ENCODE assay signal across 8 mouse cellular contexts in the genomic region with DNA sequence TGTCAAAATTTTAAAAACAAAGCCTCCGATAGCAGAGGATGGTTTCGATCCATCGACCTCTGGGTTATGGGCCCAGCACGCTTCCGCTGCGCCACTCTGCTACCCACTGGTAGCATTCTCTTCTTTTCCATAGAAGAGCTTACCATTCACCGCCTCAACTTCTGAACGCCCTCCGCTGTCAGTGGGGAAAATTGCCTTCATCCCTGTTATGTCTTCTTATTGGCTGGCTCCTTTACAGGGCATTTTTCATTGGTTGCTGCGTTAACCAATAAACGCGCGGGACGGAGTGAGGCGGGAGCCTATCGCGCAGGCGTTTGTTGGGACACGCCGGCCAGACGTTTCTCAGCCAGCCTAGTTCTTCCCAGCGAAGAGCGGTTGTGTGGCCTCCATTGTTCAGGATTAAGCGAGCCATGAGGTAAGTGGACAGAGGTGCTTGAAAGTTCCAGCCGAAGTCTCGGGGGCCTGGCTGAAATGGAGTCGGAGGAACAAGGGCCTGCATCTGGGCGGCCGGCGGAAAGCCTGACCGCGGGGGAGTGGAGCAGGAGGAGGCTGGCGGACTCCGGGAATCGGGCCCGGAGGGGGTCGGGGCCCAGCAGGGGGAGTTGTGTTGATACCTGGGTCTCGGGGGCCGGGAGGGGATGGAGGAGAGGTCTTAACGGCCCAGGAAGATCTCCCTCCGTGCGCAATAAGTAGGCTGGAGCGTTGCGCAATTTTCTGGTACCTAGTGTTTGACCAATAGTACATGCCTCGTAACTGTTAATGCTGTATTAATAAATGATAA. TPM values are rescaled to one million over a fixed set of nuclear protein-coding genes. Genes with fewer than 3 reads are reported as not detected.
DNase-seq lines count a peak whose midpoint lies in the region; ATAC-seq and TF ChIP-seq lines count a peak whose summit lies in the region.

Gene Ilf2, plus strand, starts transcription at position 296 of the 781 bp plus-strand sequence.

- under 1% methylated on average over 45 of the region's 45 CpGs for WGBS in kidney, embryonic 14.5 days
- under 1% methylated on average over 45 of the region's 45 CpGs for WGBS in limb, embryonic 15.5 days

- TF ChIP-seq CTCF in bone marrow macrophage, adult 2 months (IDR thresholded peaks at IDR 0.05; ENCODE audit: low read depth, low read length), result 0 out of 2 replicates have a peak, but pooled peaks have one; percentile 20
- no peak for TF ChIP-seq CTCF in embryonic fibroblast, embryonic 13.5 days (IDR thresholded peaks at IDR 0.05; ENCODE audit: borderline replicate concordance, insufficient read depth, low read length)

- peak; percentile 98 for DNase-seq in A20 (ENCODE audit: low read depth, low spot score)
- DNase-seq in heart, adult 9 months (ENCODE audit: low spot score in 2 of 2), result peak; percentile 98 to 99
- DNase-seq in monocyte, adult 2 months (ENCODE audit: low read depth in 1 of 2, low spot score in 2 of 2), result peak; percentile 87 to 93
- peak; percentile 93 to 95 for DNase-seq in spleen, postnatal 36 days (ENCODE audit: low spot score in 2 of 2)

- 0 out of 2 replicates have a peak, but pooled peaks have one; percentile 51 for TF ChIP-seq POLR2A in bone marrow macrophage, adult 2 months (IDR thresholded peaks at IDR 0.05; ENCODE audit: borderline replicate concordance, low read depth, low read length)
- TF ChIP-seq POLR2A in embryonic fibroblast, embryonic 13.5 days (IDR thresholded peaks at IDR 0.05; ENCODE audit: low read depth, low read length), result peak; percentile 88

- peaks cover 31% of the 10 kb centered on the region for H3K36me3 ChIP-seq in kidney, embryonic 14.5 days (ENCODE audit: control insufficient read depth, insufficient read depth, low read length)
- H3K36me3 ChIP-seq in limb, embryonic 15.5 days, result peaks cover 27% of the 10 kb centered on the region

- H3K4me3 ChIP-seq in bone marrow macrophage, adult 2 months (ENCODE audit: insufficient read depth, low read length), result peak within 1 kb of the TSS; percentile 80
- H3K4me3 ChIP-seq in embryonic fibroblast, embryonic 13.5 days (ENCODE audit: insufficient read depth, low read length), result peak within 1 kb of the TSS; percentile 99
- H3K4me3 ChIP-seq in kidney, embryonic 14.5 days (ENCODE audit: low read length), result peak within 1 kb of the TSS; percentile 94
- peak within 1 kb of the TSS; percentile 68 for H3K4me3 ChIP-seq in limb, embryonic 15.5 days

- peak within 1 kb of the TSS; percentile 92 for H3K9ac ChIP-seq in kidney, embryonic 14.5 days (ENCODE audit: low read depth, low read length)
- H3K9ac ChIP-seq in limb, embryonic 15.5 days, result peak within 1 kb of the TSS; percentile 86

- H3K4me1 ChIP-seq in bone marrow macrophage, adult 2 months (ENCODE audit: control insufficient read depth, insufficient read depth, low read length), result peaks cover 9% of the 10 kb centered on the region
- H3K4me1 ChIP-seq in embryonic fibroblast, embryonic 13.5 days (ENCODE audit: control insufficient read depth, insufficient read depth, low read length), result no peaks in the 10 kb centered on the region
- H3K4me1 ChIP-seq in kidney, embryonic 14.5 days (ENCODE audit: control insufficient read depth, insufficient read depth, low read length), result peaks cover 10% of the 10 kb centered on the region
- peaks cover 9% of the 10 kb centered on the region for H3K4me1 ChIP-seq in limb, embryonic 15.5 days

- no peaks in the 10 kb centered on the region for H3K9me3 ChIP-seq in kidney, embryonic 14.5 days (ENCODE audit: control insufficient read depth, low read length)
- no peaks in the 10 kb centered on the region for H3K9me3 ChIP-seq in limb, embryonic 15.5 days

- H3K4me2 ChIP-seq in kidney, embryonic 14.5 days (replicated peaks; ENCODE audit: low read depth, low read length), result peak within 1 kb of the TSS; percentile 81
- H3K4me2 ChIP-seq in limb, embryonic 15.5 days, result peak within 1 kb of the TSS; percentile 60

- peak within 1 kb of the TSS; percentile 38 for H3K27ac ChIP-seq in bone marrow macrophage, adult 2 months (ENCODE audit: insufficient read depth, low read depth, low read length)
- H3K27ac ChIP-seq in embryonic fibroblast, embryonic 13.5 days (ENCODE audit: insufficient read depth, low read length), result peak within 1 kb of the TSS; percentile 69
- H3K27ac ChIP-seq in kidney, embryonic 14.5 days (ENCODE audit: low read depth, low read length), result peak within 1 kb of the TSS; percentile 94
- H3K27ac ChIP-seq in limb, embryonic 15.5 days, result peak within 1 kb of the TSS; percentile 93

- H3K27me3 ChIP-seq in kidney, embryonic 14.5 days (ENCODE audit: control insufficient read depth, insufficient read depth, low read length), result no peaks in the 10 kb centered on the region
- H3K27me3 ChIP-seq in limb, embryonic 15.5 days, result no peaks in the 10 kb centered on the region

- ATAC-seq in kidney, embryonic 14.5 days (ENCODE audit: low FRiP score, low TSS enrichment), result peak; percentile 99
- peak; percentile 99 for ATAC-seq in limb, embryonic 15.5 days (ENCODE audit: insufficient number of reproducible peaks, low FRiP score, low TSS enrichment, low read depth)

RNA-seq across cellular contexts. Expression of gene Ilf2, which starts in this region (rescaled TPM):
- 29.3 and 29.8 TPM in 2 replicates for polyA plus RNA-seq in bone marrow macrophage, adult 2 months (2012; ENCODE audit: insufficient read depth, insufficient read length, missing spikeins)
- 82.1 and 97.0 TPM in 2 replicates for polyA plus RNA-seq in embryonic fibroblast, embryonic 13.5 days (2011; ENCODE audit: insufficient read length, low read depth, missing spikeins)
- 245 and 262 TPM in 2 replicates for polyA plus RNA-seq in kidney, embryonic 14.5 days (2014; fragmentation: Nextera tagmentation; extraction: Ambion mirVana)
- 171 and 176 TPM in 2 replicates for polyA plus RNA-seq in limb, embryonic 15.5 days (2015; fragmentation: Nextera tagmentation; extraction: Ambion mirVana)

Comparison
In these comparisons a context has a peak if more than half of its experiments do, and no peak if none do; other contexts are left out.
1. Peak in every context shown above with its lines: DNase-seq, ATAC-seq, H3K4me3 ChIP-seq and H3K27ac ChIP-seq.
2. H3K27ac ChIP-seq: peak in every context shown above with its lines; median percentile 94 in kidney, embryonic 14.5 days; 93 in limb, embryonic 15.5 days; 69 in embryonic fibroblast, embryonic 13.5 days; 38 in bone marrow macrophage, adult 2 months.